Mouse (Mus musculus) kidney, adult 2 months (tissue): ENCODE measurements at regions not wholly inside any gene's neighbourhood (a gene's known extent, or its start where the extent isn't known, plus 50 kb on each side); places are given as distances from the start of the nearest gene placed in this dataset.

Experiments used
- CTCF ChIP-seq: fragments of 200-500 bp; conservative IDR thresholded peaks from 2 replicates; pipeline ENCODE4 v1.5.1; 2011; ENCODE audit warnings: low read depth, mild to moderate bottlenecking, control low read depth, low read length, moderate library complexity, mixed read lengths; ENCODE audit not compliant: insufficient read depth, insufficient read length
- POLR2A ChIP-seq: fragments of 200-500 bp; IDR thresholded peaks from one replicate; pipeline ENCODE4 v1.6.1; 2011; ENCODE audit warnings: low read depth, low read length, control low read depth

GRCm38 (mm10) chr10:84058301-84058700, 335.6 kb downstream of the 1500009L16Rik start:
- no peak for TF ChIP-seq POLR2A
- no peak for TF ChIP-seq CTCF
